Mouse (Mus musculus) layer of hippocampus, postnatal 25 days (tissue): ENCODE data around the gene Idnk. TPM values are rescaled to one million over a fixed set of nuclear protein-coding genes. Genes with fewer than 3 reads are reported as not detected.

Experiments used
- DNase-seq, 2 experiments: peaks; one replicate each; pipeline ENCODE4 v3.0.0; 2022; ENCODE audit warnings: mixed read lengths in 2 of 2, low spot score in 1 of 2; ENCODE audit errors: extremely low spot score in 1 of 2
- total RNA-seq, 2 experiments: library from RNA; stranded (reverse); gene quantifications; 2 replicates each; pipeline ENCODE4 v1.2.3; 2021

Idnk gene
- total RNA-seq, 2 experiments from 2014 or later, result 26.3 to 28.2 TPM

DNA sequence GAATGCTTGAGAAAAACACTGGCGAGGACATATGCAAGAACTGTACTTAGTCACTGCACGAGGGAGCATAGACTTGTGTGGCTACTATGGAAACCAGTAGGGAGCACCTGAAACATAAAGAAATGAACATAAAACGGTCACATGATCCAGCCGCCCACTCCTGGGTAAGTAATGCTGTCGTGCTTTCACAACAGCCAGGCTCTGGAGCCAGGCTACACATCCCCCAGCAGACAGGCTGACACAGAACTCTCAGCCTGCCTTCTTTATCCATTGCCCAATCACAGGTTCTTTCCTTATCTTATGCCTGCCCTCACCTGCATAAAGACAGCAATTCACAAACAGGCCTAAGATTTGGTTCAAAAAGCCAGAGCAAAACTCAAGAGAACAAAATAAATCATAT is 32.0 kb downstream of the Idnk start:
- no peak for DNase-seq

DNA sequence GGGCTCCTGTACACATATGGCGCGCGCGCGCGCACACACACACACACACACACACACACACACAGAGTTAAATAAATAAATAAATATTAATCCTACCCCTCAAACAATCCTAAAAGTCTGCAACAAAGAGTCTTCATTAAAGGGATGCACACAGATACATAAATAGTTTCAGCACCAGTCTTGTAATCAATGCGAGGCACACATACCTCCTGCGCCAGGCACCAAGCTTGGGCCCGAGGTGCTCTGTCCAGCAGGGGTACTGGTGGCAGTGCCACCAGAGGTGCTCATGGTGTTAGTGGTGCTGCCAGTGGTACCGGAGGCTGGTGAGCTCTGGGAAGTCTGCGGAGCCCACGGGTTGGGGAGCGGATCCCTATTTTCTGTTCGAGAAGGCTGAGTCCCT is 34.1 kb downstream of the Idnk start:
- no peak for DNase-seq

DNA sequence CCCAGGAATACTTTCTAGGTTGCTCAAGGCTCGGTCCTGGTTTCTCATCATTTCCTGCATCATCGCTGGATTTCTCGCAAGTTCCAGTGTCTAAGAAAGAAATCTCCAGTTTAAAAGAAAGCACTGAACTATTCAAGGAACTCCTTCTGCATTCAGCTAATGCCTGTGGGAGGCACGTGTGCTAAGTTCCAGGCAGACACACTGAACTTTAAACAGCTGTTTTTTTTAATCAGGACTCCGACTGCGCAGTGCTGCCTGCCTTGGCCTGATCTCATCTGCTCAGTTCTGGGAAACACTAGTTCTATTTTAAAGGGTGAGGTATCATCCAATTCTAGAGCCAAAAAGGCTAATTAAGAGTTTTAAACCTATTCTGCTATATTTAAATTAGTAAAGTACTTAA is 34.7 kb downstream of the Idnk start:
- no peak for DNase-seq

DNA sequence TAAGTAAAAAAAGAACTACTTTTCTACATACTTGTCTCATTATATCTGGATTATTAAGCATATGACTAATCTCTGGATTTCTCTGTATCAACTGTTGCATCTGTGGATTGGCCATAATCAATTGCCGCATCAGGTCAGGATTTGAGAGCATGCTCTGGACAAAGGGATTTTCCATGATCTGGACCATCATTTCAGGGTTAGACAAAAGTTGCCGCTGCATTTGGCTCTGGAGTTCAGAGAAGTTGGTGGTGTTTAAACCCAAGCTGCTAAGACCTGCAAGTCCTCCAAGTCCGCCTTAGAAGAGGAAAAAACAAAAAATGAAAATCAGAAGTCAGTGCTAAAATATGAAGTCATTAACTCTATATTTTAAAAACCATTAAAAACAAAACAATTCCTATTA is 35.8 kb downstream of the Idnk start:
- no peak for DNase-seq

DNA sequence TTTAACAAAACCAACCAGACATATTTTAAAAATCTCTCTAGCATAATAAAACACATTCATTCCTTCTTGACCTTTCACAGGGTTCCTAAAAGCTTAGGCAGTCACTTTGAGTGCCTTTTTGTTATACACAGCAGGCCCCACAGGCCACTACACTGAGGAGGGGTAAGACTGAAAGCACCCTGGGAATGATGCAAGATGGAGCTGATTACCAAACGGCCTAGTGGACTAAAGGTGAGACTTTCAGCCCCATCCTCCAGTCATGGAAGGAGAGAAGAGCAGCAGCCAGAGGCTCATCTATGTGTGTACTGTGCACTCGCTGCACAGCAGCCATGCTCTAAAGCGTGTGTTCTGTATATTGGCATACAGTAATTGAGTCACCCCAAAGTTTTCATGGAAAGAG is 37.5 kb downstream of the Idnk start:
- DNase-seq, result no peak

DNA sequence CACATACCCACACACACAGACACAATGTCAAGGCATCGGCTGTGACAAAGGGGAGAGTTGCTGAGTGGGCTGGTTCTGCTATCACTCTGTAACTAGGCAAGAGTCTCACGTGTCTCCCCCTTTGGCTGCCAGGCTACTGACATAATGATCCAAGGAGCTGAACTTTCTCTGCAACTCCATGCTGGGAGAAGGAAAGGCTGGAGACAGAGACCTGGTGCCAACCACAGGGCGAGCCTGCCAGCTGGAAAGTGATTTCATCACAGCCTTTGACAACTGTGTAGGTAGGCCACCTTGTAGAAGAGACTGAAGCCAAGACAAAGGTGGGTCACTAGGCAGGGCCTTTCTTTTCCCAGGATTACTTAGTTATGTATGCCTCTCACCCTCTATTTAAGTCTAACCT is 39.8 kb downstream of the Idnk start:
- DNase-seq, result no peak

DNA sequence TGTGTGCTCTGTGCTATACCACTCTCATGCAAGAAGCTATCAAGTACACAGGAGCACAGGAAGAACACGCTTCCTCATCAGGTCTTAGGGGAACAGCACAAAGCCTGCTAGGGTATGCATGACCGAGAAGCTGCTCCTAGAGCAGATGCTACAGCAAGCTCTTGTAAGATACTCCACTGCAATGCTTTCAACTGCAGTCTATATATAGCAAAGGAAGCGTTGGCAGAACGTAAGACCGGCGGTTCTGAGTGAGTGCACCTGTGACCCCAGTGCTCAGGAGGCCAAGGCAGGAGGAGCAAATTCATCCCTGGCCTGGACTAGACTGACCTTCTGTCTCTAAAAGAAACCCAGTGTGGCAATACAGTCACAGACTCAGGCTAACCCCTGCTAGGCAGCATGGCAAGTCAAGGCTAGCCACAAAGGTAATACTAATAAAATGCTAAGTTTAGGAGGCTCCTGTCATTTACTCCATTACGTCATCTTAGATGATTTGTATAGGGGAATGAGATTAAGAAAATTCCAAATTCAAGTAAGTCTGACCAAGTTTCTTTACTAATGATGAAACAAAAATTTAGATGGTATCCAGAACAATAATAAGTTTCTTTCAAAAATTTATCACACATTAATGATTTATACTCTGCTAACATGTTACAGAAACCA is 40.7 kb downstream of the Idnk start:
- no peak for DNase-seq

DNA sequence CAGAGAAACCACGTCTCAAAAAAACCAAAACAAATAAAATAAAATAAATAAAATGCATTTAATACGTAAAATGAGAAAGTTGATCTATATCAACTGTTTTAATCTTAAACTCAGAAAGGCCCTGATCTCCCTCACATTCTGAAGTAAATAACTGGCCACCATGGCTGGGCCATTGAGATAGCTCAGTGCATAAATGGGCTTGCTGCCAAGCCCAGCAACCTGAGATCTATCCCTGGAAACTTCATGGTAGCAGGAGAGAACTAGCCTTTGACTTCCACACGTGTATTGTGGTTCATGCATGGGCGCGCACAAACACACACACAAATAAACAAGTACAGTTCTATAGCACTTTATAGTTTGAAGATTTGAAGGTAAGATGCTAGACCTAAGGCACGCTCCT is 43.9 kb downstream of the Idnk start:
- no peak for DNase-seq

DNA sequence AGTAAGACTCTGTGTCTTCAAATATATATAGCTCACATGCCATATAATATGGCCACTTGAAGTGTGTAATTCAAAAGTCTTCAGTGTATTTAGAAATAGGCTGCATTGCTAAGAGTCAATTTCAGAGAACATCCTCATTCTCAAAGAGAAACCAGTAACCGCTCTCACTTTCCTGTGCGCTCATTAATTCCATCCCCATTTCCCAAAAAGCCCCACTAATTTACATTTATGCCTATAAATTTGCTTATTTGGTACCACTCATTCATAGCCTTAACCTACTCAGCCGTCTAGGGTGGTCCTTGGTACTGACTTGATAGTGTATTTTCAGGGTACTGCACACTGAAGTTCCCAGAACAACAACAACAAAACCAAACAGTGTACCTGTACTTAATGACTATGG is 44.5 kb downstream of the Idnk start:
- no peak for DNase-seq

DNA sequence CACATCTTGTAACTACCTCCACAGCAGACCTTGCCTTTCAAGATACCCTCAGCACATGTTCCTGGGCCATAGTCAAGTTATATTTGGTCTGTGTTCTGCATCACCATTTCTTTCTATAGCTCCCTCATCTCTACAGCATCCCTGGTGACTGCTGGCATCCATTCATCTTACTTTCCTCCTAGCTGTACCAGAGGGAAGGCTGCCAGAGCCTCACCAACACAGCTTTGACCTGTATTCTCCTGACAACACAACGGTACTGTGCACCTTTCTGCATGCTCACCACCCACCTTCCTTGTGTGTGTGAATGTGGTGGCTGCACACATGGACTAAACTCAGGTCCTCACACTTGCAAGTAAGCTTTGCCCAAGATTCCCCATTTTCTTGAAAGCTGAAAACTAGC is 45.5 kb downstream of the Idnk start:
- no peak for DNase-seq

DNA sequence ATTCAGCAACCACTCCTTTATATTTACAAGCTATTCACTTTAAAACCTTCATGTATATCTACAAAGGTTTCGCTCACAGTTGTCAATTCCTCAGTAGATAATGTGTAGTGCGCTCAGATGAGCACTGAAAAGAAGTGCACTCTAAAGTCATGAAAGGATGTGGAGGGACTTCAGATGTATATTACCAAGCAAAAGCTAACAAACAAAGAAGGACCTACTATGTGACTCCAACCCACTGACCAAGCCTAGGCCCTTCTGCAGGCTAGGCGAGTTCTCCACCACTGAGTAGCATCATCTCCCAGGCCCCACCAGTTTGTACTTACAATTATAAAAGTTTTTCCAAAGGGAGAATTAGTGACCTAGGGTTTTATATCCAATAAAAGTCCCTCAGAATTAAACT is 46.8 kb downstream of the Idnk start:
- no peak for DNase-seq

DNA sequence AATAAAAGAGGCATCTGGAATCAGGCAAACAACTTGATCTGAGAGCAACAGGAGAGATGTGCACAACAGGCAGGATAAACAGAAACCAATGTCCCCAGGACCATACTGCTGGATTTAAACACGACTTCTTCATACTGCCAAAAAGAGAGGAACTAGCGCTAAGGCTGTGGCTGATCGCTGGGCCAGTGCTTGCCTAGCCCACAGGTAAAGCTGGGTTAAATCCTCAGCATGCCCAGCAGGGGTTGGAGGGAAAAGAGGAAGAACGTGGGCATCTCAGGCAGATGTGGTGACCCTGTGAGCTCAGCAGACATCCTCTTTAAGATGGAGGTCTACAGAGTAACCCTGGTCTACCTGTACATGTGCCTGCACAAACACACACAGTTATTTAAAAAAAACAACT is 47.5 kb downstream of the Idnk start:
- no peak for DNase-seq

DNA sequence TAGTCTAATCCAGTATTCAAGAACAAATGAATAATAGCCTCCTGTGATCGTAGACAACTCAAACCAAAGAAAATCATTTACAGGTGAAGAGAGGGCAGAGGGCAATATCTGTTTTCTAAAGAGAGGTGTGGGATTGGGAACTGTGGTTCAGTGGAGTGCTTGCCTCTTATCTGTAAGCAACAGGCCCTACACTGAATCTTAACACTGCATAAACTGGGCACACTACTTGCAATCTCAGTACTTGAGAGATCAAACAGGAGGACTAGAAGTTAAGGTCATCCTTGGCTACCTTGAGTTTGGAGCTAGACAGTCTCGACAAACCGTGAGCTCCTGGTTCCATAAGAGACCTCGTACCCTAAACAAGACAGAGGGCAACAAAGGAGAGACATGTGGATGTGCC is 48.6 kb downstream of the Idnk start:
- no peak for DNase-seq

DNA sequence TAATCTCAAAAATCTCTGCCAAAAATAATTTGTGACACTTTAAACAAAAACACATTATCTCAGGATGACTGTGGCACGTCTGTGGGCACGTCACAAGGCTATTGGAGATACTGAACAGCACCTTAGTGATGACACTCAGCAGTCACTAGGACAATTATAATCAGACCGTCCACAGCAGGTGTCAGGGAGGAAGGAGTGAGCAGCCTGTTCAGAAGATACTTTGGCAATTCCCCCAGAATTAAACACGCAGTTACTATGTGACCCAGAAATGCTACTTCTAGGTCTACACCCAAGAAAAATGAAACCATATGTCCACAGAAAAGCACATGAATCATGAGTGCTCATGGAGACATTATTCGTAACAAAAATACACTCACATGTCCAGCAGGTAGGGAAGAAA is 53.0 kb downstream of the Idnk start:
- no peak for DNase-seq

DNA sequence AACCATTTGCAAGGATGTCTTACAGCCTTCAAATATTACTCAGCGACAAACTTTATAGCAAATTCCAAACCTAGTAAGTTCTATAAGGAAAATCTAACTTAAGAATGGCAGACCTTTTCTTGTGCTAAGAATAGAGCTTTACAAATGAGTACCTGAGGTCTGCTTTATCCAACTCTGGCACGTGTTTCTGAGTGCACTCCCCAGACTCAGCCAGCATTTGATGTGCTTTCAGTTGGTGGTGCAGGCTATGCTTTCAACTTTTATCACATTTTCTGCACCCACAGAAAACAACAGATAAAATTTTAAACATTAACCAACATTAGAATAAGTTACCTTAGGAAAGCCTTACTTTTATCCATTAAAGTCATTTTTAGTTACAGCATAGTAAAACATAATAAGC is 55.1 kb downstream of the Idnk start:
- DNase-seq, result no peak

DNA sequence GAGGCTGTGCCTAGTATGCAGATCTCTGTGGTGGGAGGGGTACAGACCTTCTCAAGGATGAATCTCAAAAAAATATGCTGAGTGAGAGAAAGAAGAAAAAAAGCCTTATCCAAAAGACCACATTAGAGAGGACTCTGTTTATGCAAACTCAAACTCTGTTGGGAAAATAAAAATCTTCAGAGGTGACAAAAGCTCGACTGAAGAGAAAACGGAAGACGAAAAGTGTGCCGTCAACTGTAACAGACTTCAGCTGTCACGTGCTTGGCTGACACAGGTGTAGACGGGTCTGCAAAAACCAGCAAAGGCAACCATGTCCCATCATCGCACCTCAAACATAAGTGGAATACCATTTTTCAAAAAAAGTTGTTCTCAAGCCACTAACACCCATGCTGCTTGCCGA is 56.4 kb downstream of the Idnk start:
- DNase-seq, result no peak

Other genes starting within 250 kb of the Idnk start
- gene Spock1, start 249.3 kb upstream of the Idnk start, total RNA-seq, result 100 to 1,000 TPM; 184 to 193 TPM
- 10 to 100 TPM; 45.2 to 47.4 TPM for gene Klhl3, start 44.1 kb upstream of the Idnk start, total RNA-seq
- gene Hnrnpa0, start 29.1 kb upstream of the Idnk start, total RNA-seq, result 100 to 1,000 TPM; 127 to 131 TPM
- 100 to 1,000 TPM; 136 to 145 TPM for gene Ubqln1, start 58.0 kb downstream of the Idnk start, total RNA-seq
- 10 to 100 TPM; 22.8 to 23.7 TPM for gene Gkap1, start 118.0 kb downstream of the Idnk start, total RNA-seq
- gene Kif27, start 201.5 kb downstream of the Idnk start, total RNA-seq, result 1 to 10 TPM; 3.2 to 3.3 TPM
- gene 2210016F16Rik, start 227.6 kb downstream of the Idnk start, total RNA-seq, result 1 to 10 TPM; 6.8 to 7.4 TPM
- gene Rmi1, start 244.6 kb downstream of the Idnk start, total RNA-seq, result 10 to 100 TPM; 17.1 to 17.9 TPM
- gene Hnrnpk, start 245.7 kb downstream of the Idnk start, total RNA-seq, result 100 to 1,000 TPM; 656 to 660 TPM